Mouse (Mus musculus) layer of hippocampus, adult 8-10 months (tissue): ENCODE measurements around the gene Ypel2. TPM values are rescaled to one million over a fixed set of nuclear protein-coding genes. Genes with fewer than 3 reads are reported as not detected.
A peak's percentile ranks its signal among the peaks of the same experiment; 100 is the strongest.

Experiments used
- DNase-seq, 2 experiments: peaks; one replicate each; pipeline ENCODE4 v3.0.0; 2022; ENCODE audit warnings: low spot score in 2 of 2
- total RNA-seq, 4 experiments: library from RNA; stranded (reverse); gene quantifications; 2 replicates each; pipeline ENCODE4 v1.2.4; 2022

Ypel2 gene
- total RNA-seq, 4 experiments from 2014 or later, result 21.5 to 28.4 (median 24.6) TPM

- DNase-seq, result no peak
Observed at GRCm38 (mm10) chr11:86962362-86962761, 31.1 kb downstream of the Ypel2 start.

GRCm38 (mm10) chr11:86961510-86962303 lies 31.8 kb downstream of the Ypel2 start:
- DNase-seq, result no peak

- DNase-seq, result no peak
Observed at GRCm38 (mm10) chr11:86960331-86960730, 33.2 kb downstream of the Ypel2 start.

GRCm38 (mm10) chr11:86958721-86959675 lies 34.5 kb downstream of the Ypel2 start:
- no peak for DNase-seq

- DNase-seq, result no peak
Observed at GRCm38 (mm10) chr11:86958182-86958581, 35.3 kb downstream of the Ypel2 start.

GRCm38 (mm10) chr11:86956363-86956762 lies 37.1 kb downstream of the Ypel2 start:
- no peak for DNase-seq

GRCm38 (mm10) chr11:86954616-86955270 lies 38.8 kb downstream of the Ypel2 start:
- no peak for DNase-seq

- DNase-seq, result no peak
Observed at GRCm38 (mm10) chr11:86953096-86953495, 40.4 kb downstream of the Ypel2 start.

GRCm38 (mm10) chr11:86952659-86953058 lies 40.8 kb downstream of the Ypel2 start:
- no peak for DNase-seq

GRCm38 (mm10) chr11:86951672-86952071 lies 41.8 kb downstream of the Ypel2 start:
- no peak for DNase-seq

- no peak for DNase-seq
Observed at GRCm38 (mm10) chr11:86950491-86950890, 43.0 kb downstream of the Ypel2 start.

- peak; percentile 53 to 56 for DNase-seq
Observed at GRCm38 (mm10) chr11:86949951-86950441, 43.5 kb downstream of the Ypel2 start.

- no peak for DNase-seq
Observed at GRCm38 (mm10) chr11:86946644-86947195, 46.8 kb downstream of the Ypel2 start.

GRCm38 (mm10) chr11:86945933-86946332 lies 47.6 kb downstream of the Ypel2 start:
- DNase-seq, result no peak

GRCm38 (mm10) chr11:86945058-86945457 lies 48.4 kb downstream of the Ypel2 start:
- DNase-seq, result no peak

GRCm38 (mm10) chr11:86944539-86944938 lies 49.0 kb downstream of the Ypel2 start:
- peak; percentile 61 to 68 for DNase-seq

- DNase-seq, result no peak
Observed at GRCm38 (mm10) chr11:86941904-86942303, 51.6 kb downstream of the Ypel2 start.

GRCm38 (mm10) chr11:86939503-86939902 lies 54.0 kb downstream of the Ypel2 start:
- no peak for DNase-seq

- DNase-seq, result no peak
Observed at GRCm38 (mm10) chr11:86938551-86938950, 55.0 kb downstream of the Ypel2 start.

- DNase-seq, result no peak
Observed at GRCm38 (mm10) chr11:86938108-86938507, 55.4 kb downstream of the Ypel2 start.

GRCm38 (mm10) chr11:86936938-86937337 lies 56.6 kb downstream of the Ypel2 start:
- DNase-seq, result no peak
